Comparison of ENCODE assay signal across 12 mouse cellular contexts in genomic region chr1:132511521-132511920, GRCm38 (mm10). TPM values are rescaled to one million over a fixed set of nuclear protein-coding genes. Genes with fewer than 3 reads are reported as not detected.
A peak's percentile ranks its signal among the peaks of the same experiment; 100 is the strongest.
DNase-seq lines count a peak whose midpoint lies in the region; ATAC-seq and TF ChIP-seq lines count a peak whose summit lies in the region.
"Had no signal": no experiment of that assay in that cellular context is flagged by ENCODE, and none has a peak within 500 bp of the region (broad histone marks: within the 10 kb centered on the region; RNA-seq: fewer than 3 reads in every experiment).

No protein-coding gene starts in this region.

- no peak for TF ChIP-seq CTCF in hindbrain, postnatal 0 days (IDR thresholded peaks at IDR 0.05; ENCODE audit: low read depth)

- no peaks in the 10 kb centered on the region for H3K9me3 ChIP-seq in midbrain, embryonic 11.5 days (ENCODE audit: control insufficient read depth, low read length)
- no peaks in the 10 kb centered on the region for H3K9me3 ChIP-seq in midbrain, embryonic 10.5 days (replicated peaks)
- H3K9me3 ChIP-seq in forebrain, embryonic 12.5 days: no peaks in the 10 kb centered on the region
- H3K9me3 ChIP-seq in hindbrain, postnatal 0 days (ENCODE audit: low read length): no peaks in the 10 kb centered on the region
- H3K9me3 ChIP-seq in liver, embryonic 12.5 days (replicated peaks): no peaks in the 10 kb centered on the region
- no peaks in the 10 kb centered on the region for H3K9me3 ChIP-seq in intestine, embryonic 16.5 days (ENCODE audit: control insufficient read depth, low read length)

- peak overlapping the region; percentile 35; the same call in 1 of the 2 replicates for H3K27ac ChIP-seq in midbrain, embryonic 11.5 days (ENCODE audit: low read depth, low read length)
- no peak overlapping the region for H3K27ac ChIP-seq in midbrain, embryonic 10.5 days (replicated peaks)
- peak overlapping the region; percentile 37; the same call in 1 of the 2 replicates for H3K27ac ChIP-seq in forebrain, embryonic 12.5 days
- H3K27ac ChIP-seq in hindbrain, postnatal 0 days: peak overlapping the region; percentile 29; the same call in 1 of the 2 replicates
- no peak overlapping the region for H3K27ac ChIP-seq in liver, embryonic 12.5 days
- no peak overlapping the region for H3K27ac ChIP-seq in intestine, embryonic 16.5 days (ENCODE audit: low read length)

- no peaks in the 10 kb centered on the region; the same call in none of the 2 replicates for H3K36me3 ChIP-seq in midbrain, embryonic 11.5 days (ENCODE audit: control insufficient read depth, insufficient read depth, low read length)
- peaks cover 22% of the 10 kb centered on the region for H3K36me3 ChIP-seq in midbrain, embryonic 10.5 days
- H3K36me3 ChIP-seq in forebrain, embryonic 12.5 days (replicated peaks): peaks cover 23% of the 10 kb centered on the region
- peaks cover 15% of the 10 kb centered on the region; the same call in 1 of the 2 replicates for H3K36me3 ChIP-seq in hindbrain, postnatal 0 days (ENCODE audit: insufficient read depth, low read length)
- H3K36me3 ChIP-seq in liver, embryonic 12.5 days: peaks cover 24% of the 10 kb centered on the region
- H3K36me3 ChIP-seq in intestine, embryonic 16.5 days (ENCODE audit: control insufficient read depth, insufficient read depth, low read length): no peaks in the 10 kb centered on the region; the same call in 1 of the 2 replicates

- peak; percentile 80 for DNase-seq in midbrain, embryonic 11.5 days (ENCODE audit: low spot score, missing footprints)
- DNase-seq in midbrain, embryonic 10.5 days (ENCODE audit: low spot score): no peak
- DNase-seq in hindbrain, postnatal 0 days (ENCODE audit: low spot score): peak; percentile 34
- no peak for DNase-seq in layer of hippocampus, adult 11-12 months (ENCODE audit: low spot score)
- DNase-seq: lung, postnatal 36 days; spleen, adult 18-20 months; thymus, postnatal 4 days had no signal

- 66% methylated on average over 8 of the region's 8 CpGs for WGBS in midbrain, embryonic 11.5 days
- 70% methylated on average over 8 of the region's 8 CpGs for WGBS in midbrain, embryonic 10.5 days
- 67% methylated on average over 8 of the region's 8 CpGs for WGBS in forebrain, embryonic 12.5 days
- WGBS in hindbrain, postnatal 0 days: 58% methylated on average over 8 of the region's 8 CpGs
- 38% methylated on average over 8 of the region's 8 CpGs for WGBS in liver, embryonic 12.5 days (ENCODE audit: insufficient replicate concordance)
- WGBS in intestine, embryonic 16.5 days: 40% methylated on average over 8 of the region's 8 CpGs

- H3K4me1 ChIP-seq in midbrain, embryonic 11.5 days (ENCODE audit: control insufficient read depth, insufficient read depth, low read length): no peaks in the 10 kb centered on the region
- H3K4me1 ChIP-seq in midbrain, embryonic 10.5 days: peaks cover 5% of the 10 kb centered on the region; the same call in 1 of the 2 replicates
- peaks cover 12% of the 10 kb centered on the region; the same call in 1 of the 2 replicates for H3K4me1 ChIP-seq in forebrain, embryonic 12.5 days
- H3K4me1 ChIP-seq in hindbrain, postnatal 0 days (ENCODE audit: insufficient read depth, low read length): no peaks in the 10 kb centered on the region
- H3K4me1 ChIP-seq in liver, embryonic 12.5 days: no peaks in the 10 kb centered on the region
- H3K4me1 ChIP-seq in intestine, embryonic 16.5 days (ENCODE audit: control insufficient read depth, insufficient read depth, low read length): no peaks in the 10 kb centered on the region

- ATAC-seq in midbrain, embryonic 11.5 days (ENCODE audit: low FRiP score): peak; percentile 58; the same call in 1 of the 2 replicates
- ATAC-seq in forebrain, embryonic 12.5 days (ENCODE audit: low FRiP score): peak; percentile 43
- ATAC-seq in hindbrain, postnatal 0 days: peak; percentile 50
- no peak for ATAC-seq in liver, embryonic 12.5 days
- no peak for ATAC-seq in intestine, embryonic 16.5 days

- no peak overlapping the region for H3K9ac ChIP-seq in midbrain, embryonic 11.5 days (ENCODE audit: low read length)
- no peak overlapping the region for H3K9ac ChIP-seq in forebrain, embryonic 12.5 days
- no peak overlapping the region for H3K9ac ChIP-seq in hindbrain, postnatal 0 days (replicated peaks; ENCODE audit: low read length)
- no peak overlapping the region for H3K9ac ChIP-seq in liver, embryonic 12.5 days
- no peak overlapping the region for H3K9ac ChIP-seq in intestine, embryonic 16.5 days (ENCODE audit: low read depth, low read length)

- no peak overlapping the region for H3K4me3 ChIP-seq in midbrain, embryonic 11.5 days (ENCODE audit: low read depth, low read length)
- H3K4me3 ChIP-seq in midbrain, embryonic 10.5 days: no peak overlapping the region
- H3K4me3 ChIP-seq in forebrain, embryonic 12.5 days (replicated peaks): no peak overlapping the region
- no peak overlapping the region for H3K4me3 ChIP-seq in hindbrain, postnatal 0 days (ENCODE audit: low read length)
- no peak overlapping the region for H3K4me3 ChIP-seq in liver, embryonic 12.5 days
- H3K4me3 ChIP-seq in intestine, embryonic 16.5 days (ENCODE audit: low read length): no peak overlapping the region

- H3K27me3 ChIP-seq in midbrain, embryonic 11.5 days (ENCODE audit: control insufficient read depth, insufficient read depth, low read length): no peaks in the 10 kb centered on the region
- H3K27me3 ChIP-seq in midbrain, embryonic 10.5 days (ENCODE audit: low read depth, poor library complexity, severe bottlenecking): no peaks in the 10 kb centered on the region
- H3K27me3 ChIP-seq in forebrain, embryonic 12.5 days: no peaks in the 10 kb centered on the region
- H3K27me3 ChIP-seq in hindbrain, postnatal 0 days (ENCODE audit: insufficient read depth, low read length): no peaks in the 10 kb centered on the region
- peaks cover 25% of the 10 kb centered on the region for H3K27me3 ChIP-seq in liver, embryonic 12.5 days (replicated peaks)
- H3K27me3 ChIP-seq in intestine, embryonic 16.5 days (replicated peaks; ENCODE audit: control insufficient read depth, insufficient read depth, low read length): no peaks in the 10 kb centered on the region

- H3K4me2 ChIP-seq in midbrain, embryonic 11.5 days: no peak overlapping the region
- no peak overlapping the region for H3K4me2 ChIP-seq in forebrain, embryonic 12.5 days
- H3K4me2 ChIP-seq in hindbrain, postnatal 0 days (ENCODE audit: low read depth, low read length): no peak overlapping the region
- H3K4me2 ChIP-seq in liver, embryonic 12.5 days: no peak overlapping the region
- H3K4me2 ChIP-seq in intestine, embryonic 16.5 days (ENCODE audit: low read depth, low read length): no peak overlapping the region

RNA-seq across cellular contexts. Expression of gene Tmem81, which starts 5.5 kb away (rescaled TPM):
- polyA plus RNA-seq in midbrain, embryonic 11.5 days (2014; fragmentation: Nextera tagmentation; extraction: Ambion mirVana): 0.86 and 1.5 TPM in 2 replicates
- 1.2 and 1.6 TPM in 2 replicates for polyA plus RNA-seq in midbrain, embryonic 10.5 days (2016; fragmentation: Nextera tagmentation; extraction: Ambion mirVana)
- polyA plus RNA-seq in forebrain, embryonic 12.5 days (2016; fragmentation: Nextera tagmentation; extraction: Ambion mirVana): 1.4 and 1.6 TPM in 2 replicates
- total RNA-seq in hindbrain, postnatal 0 days (2014; rRNA removed): 2.8 and 3.0 TPM in 2 replicates
- polyA plus RNA-seq in hindbrain, postnatal 0 days (2015; fragmentation: Nextera tagmentation; extraction: Ambion mirVana): 0.74 and 0.78 TPM in 2 replicates
- polyA plus RNA-seq in liver, embryonic 12.5 days (2016; fragmentation: Nextera tagmentation; extraction: Ambion mirVana): 1.5 and 1.7 TPM in 2 replicates
- polyA plus RNA-seq in intestine, embryonic 16.5 days (2015; fragmentation: Nextera tagmentation; extraction: Ambion mirVana): 1.4 and 1.7 TPM in 2 replicates

RNA-seq across cellular contexts. Expression of gene Cntn2, which starts 31.5 kb away (rescaled TPM):
- 30.9 and 31.4 TPM in 2 replicates for polyA plus RNA-seq in midbrain, embryonic 11.5 days (2014; fragmentation: Nextera tagmentation; extraction: Ambion mirVana)
- polyA plus RNA-seq in midbrain, embryonic 10.5 days (2016; fragmentation: Nextera tagmentation; extraction: Ambion mirVana): 14.2 and 34.9 TPM in 2 replicates
- polyA plus RNA-seq in forebrain, embryonic 12.5 days (2016; fragmentation: Nextera tagmentation; extraction: Ambion mirVana): 37.0 and 37.5 TPM in 2 replicates
- 67.6 and 84.0 TPM in 2 replicates for total RNA-seq in hindbrain, postnatal 0 days (2014; rRNA removed)
- polyA plus RNA-seq in hindbrain, postnatal 0 days (2015; fragmentation: Nextera tagmentation; extraction: Ambion mirVana): 17.7 and 19.2 TPM in 2 replicates
- 0.02 and 0.19 TPM in 2 replicates for polyA plus RNA-seq in liver, embryonic 12.5 days (2016; fragmentation: Nextera tagmentation; extraction: Ambion mirVana)
- 0.27 and 0.31 TPM in 2 replicates for polyA plus RNA-seq in intestine, embryonic 16.5 days (2015; fragmentation: Nextera tagmentation; extraction: Ambion mirVana)
- total RNA-seq: gastrocnemius, adult 8-10 months; hematopoietic stem cell, adult 5-6 weeks had no signal

RNA-seq across cellular contexts. Expression of gene Rbbp5, which starts 34.4 kb away (rescaled TPM):
- polyA plus RNA-seq in midbrain, embryonic 11.5 days (2014; fragmentation: Nextera tagmentation; extraction: Ambion mirVana): 65.2 and 65.9 TPM in 2 replicates
- 57.3 and 59.6 TPM in 2 replicates for polyA plus RNA-seq in midbrain, embryonic 10.5 days (2016; fragmentation: Nextera tagmentation; extraction: Ambion mirVana)
- polyA plus RNA-seq in forebrain, embryonic 12.5 days (2016; fragmentation: Nextera tagmentation; extraction: Ambion mirVana): 63.3 and 67.3 TPM in 2 replicates
- 22.4 and 27.7 TPM in 2 replicates for total RNA-seq in hindbrain, postnatal 0 days (2014; rRNA removed)
- polyA plus RNA-seq in hindbrain, postnatal 0 days (2015; fragmentation: Nextera tagmentation; extraction: Ambion mirVana): 23.8 and 24.2 TPM in 2 replicates
- polyA plus RNA-seq in liver, embryonic 12.5 days (2016; fragmentation: Nextera tagmentation; extraction: Ambion mirVana): 33.5 and 35.3 TPM in 2 replicates
- 36.5 and 36.9 TPM in 2 replicates for polyA plus RNA-seq in intestine, embryonic 16.5 days (2015; fragmentation: Nextera tagmentation; extraction: Ambion mirVana)

Comparison
In these comparisons a context has a peak if more than half of its experiments do, and no peak if none do; other contexts are left out.
1. DNase-seq: peak in midbrain, embryonic 11.5 days (single experiment) and hindbrain, postnatal 0 days (single experiment); none in midbrain, embryonic 10.5 days (single experiment) and layer of hippocampus, adult 11-12 months (single experiment).
2. H3K27ac ChIP-seq: peak in midbrain, embryonic 11.5 days (single experiment), forebrain, embryonic 12.5 days (single experiment) and hindbrain, postnatal 0 days (single experiment); none in midbrain, embryonic 10.5 days (single experiment), liver, embryonic 12.5 days (single experiment) and intestine, embryonic 16.5 days (single experiment).
3. ATAC-seq: peak in midbrain, embryonic 11.5 days (single experiment), forebrain, embryonic 12.5 days (single experiment) and hindbrain, postnatal 0 days (single experiment); none in liver, embryonic 12.5 days (single experiment) and intestine, embryonic 16.5 days (single experiment).
4. RNA of gene Cntn2, which starts 31.5 kb away (polyA plus RNA-seq): 37.0 to 37.5 TPM in forebrain, embryonic 12.5 days, 30.9 to 31.4 TPM in midbrain, embryonic 11.5 days, 17.7 to 19.2 TPM in hindbrain, postnatal 0 days and 14.2 to 34.9 TPM in midbrain, embryonic 10.5 days; 0.27 to 0.31 TPM in intestine, embryonic 16.5 days and 0.02 to 0.19 TPM in liver, embryonic 12.5 days; every median in the first group is over 10 times any median in the second.